Mouse (Mus musculus) heart, adult 2 months (tissue): Measurements from ENCODE around the gene N4bp3.

Experiments
- CTCF ChIP-seq: fragments of 200-600 bp; IDR thresholded peaks from 2 replicates; pipeline ENCODE4 v1.8.1; 2022; ENCODE audit warnings: antibody characterized with exemption, mild to moderate bottlenecking, moderate library complexity
- POLR2A ChIP-seq: fragments of 200-500 bp; IDR thresholded peaks from 2 replicates; pipeline ENCODE4 v1.6.1; 2011; ENCODE audit warnings: mild to moderate bottlenecking, low read depth, low read length, control low read depth; ENCODE audit not compliant: insufficient read depth

DNA sequence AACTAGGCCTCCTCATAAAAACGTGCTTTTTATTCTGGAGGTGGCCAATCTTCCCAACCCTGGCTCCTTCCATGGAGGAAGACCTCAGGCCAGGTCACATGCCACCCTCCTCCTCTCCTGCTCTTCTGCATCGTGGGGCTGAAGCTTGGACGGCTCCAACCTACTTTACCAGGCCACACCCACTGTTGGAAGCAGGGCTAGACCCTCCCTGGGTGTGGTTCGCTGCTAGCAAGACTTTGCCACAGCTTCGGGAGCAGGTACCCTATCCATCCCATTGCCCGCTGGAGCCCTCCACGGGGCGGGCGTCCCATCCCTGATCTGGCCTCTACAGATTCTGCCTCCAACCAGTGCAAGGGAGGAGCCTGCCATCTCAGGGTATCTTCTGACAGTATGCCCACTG, 7.4 kb downstream of the N4bp3 start:
- TF ChIP-seq CTCF: no peak
- TF ChIP-seq POLR2A: no peak
